Mouse (Mus musculus): ENCODE measurements around the gene Nelfb. TPM values are rescaled to one million over a fixed set of nuclear protein-coding genes. Genes with fewer than 3 reads are reported as not detected.
"Not testable (repeated sequence)": the region's sequence is repeated elsewhere in the genome, so short reads cannot be mapped to it uniquely, and the experiment has no call there.

Gene Nelfb
- 91.7 and 101 TPM in 2 replicates for polyA plus RNA-seq (2015; fragmentation: Nextera tagmentation; extraction: Ambion mirVana)

- peak; percentile 93 for ATAC-seq
- H3K27me3 ChIP-seq (replicated peaks; ENCODE audit: control insufficient read depth, insufficient read depth, low read length): 0 out of 2 replicates have a peak, but pooled peaks cover 4% of the 10 kb centered on the region
- WGBS: under 1% methylated on average over 44 of the region's 44 CpGs
Observed at GRCm38 (mm10) chr2:25211121-25211670, at the start of gene Nelfb. Nelfb (minus strand) TSS chr2:25211489.

GRCm38 (mm10) chr2:25258887-25259286 lies 47.6 kb upstream of the Nelfb start:
- no peaks in the 10 kb centered on the region for H3K36me3 ChIP-seq (ENCODE audit: control insufficient read depth, insufficient read depth)
- H3K4me3 ChIP-seq (replicated peaks; ENCODE audit: low read length): no peak overlapping the region
- WGBS: 50% methylated on average over 2 of the region's 2 CpGs
- H3K4me1 ChIP-seq (replicated peaks; ENCODE audit: control insufficient read depth, insufficient read depth, low read length): peaks cover 34% of the 10 kb centered on the region
- H3K9ac ChIP-seq (replicated peaks; ENCODE audit: low read depth, low read length): no peak overlapping the region
- no peaks in the 10 kb centered on the region; the same call in 1 of the 2 replicates for H3K27me3 ChIP-seq (replicated peaks; ENCODE audit: control insufficient read depth, insufficient read depth, low read length)
- H3K9me3 ChIP-seq (ENCODE audit: control insufficient read depth, low read length): no peaks in the 10 kb centered on the region
- H3K27ac ChIP-seq (ENCODE audit: low read length): no peak overlapping the region
- ATAC-seq: no peak
- no peak overlapping the region for H3K4me2 ChIP-seq (ENCODE audit: low read length)

More at GRCm38 (mm10) chr2:25211121-25211670, at the start of gene Nelfb:
- Histone ChIP-seq H3K27ac (ENCODE audit: low read length) (peak within 1 kb of the TSS; percentile 82), H3K4me3 (replicated peaks; ENCODE audit: low read length) (peak within 1 kb of the TSS; percentile 88), H3K9ac (replicated peaks; ENCODE audit: low read depth, low read length) (peak within 1 kb of the TSS; percentile 95), H3K9me3 (ENCODE audit: control insufficient read depth, low read length) (no peaks in the 10 kb centered on the region), H3K4me1 (replicated peaks; ENCODE audit: control insufficient read depth, insufficient read depth, low read length) (peaks cover 15% of the 10 kb centered on the region), H3K4me2 (ENCODE audit: low read length) (peak within 1 kb of the TSS; percentile 76), H3K36me3 (ENCODE audit: control insufficient read depth, insufficient read depth) (no peaks in the 10 kb centered on the region)

GRCm38 (mm10) chr2:25257250-25257649 lies 46.0 kb upstream of the Nelfb start:
- 87% methylated on average over 5 of the region's 5 CpGs for WGBS
- not testable (repeated sequence) for H3K36me3 ChIP-seq (ENCODE audit: control insufficient read depth, insufficient read depth); H3K27me3 ChIP-seq (replicated peaks; ENCODE audit: control insufficient read depth, insufficient read depth, low read length); H3K9ac ChIP-seq (replicated peaks; ENCODE audit: low read depth, low read length); H3K4me2 ChIP-seq (ENCODE audit: low read length); H3K27ac ChIP-seq (ENCODE audit: low read length); H3K4me3 ChIP-seq (replicated peaks; ENCODE audit: low read length); ATAC-seq; H3K9me3 ChIP-seq (ENCODE audit: control insufficient read depth, low read length)
- peaks cover 24% of the 10 kb centered on the region for H3K4me1 ChIP-seq (replicated peaks; ENCODE audit: control insufficient read depth, insufficient read depth, low read length)

- not testable (repeated sequence) for H3K27ac ChIP-seq (ENCODE audit: low read length); ATAC-seq; H3K27me3 ChIP-seq (replicated peaks; ENCODE audit: control insufficient read depth, insufficient read depth, low read length); H3K9me3 ChIP-seq (ENCODE audit: control insufficient read depth, low read length); H3K36me3 ChIP-seq (ENCODE audit: control insufficient read depth, insufficient read depth)
- WGBS: 60% methylated on average over 11 of the region's 12 CpGs
- H3K4me2 ChIP-seq (ENCODE audit: low read length): peak overlapping the region; percentile 95
- H3K4me1 ChIP-seq (replicated peaks; ENCODE audit: control insufficient read depth, insufficient read depth, low read length): peaks cover 21% of the 10 kb centered on the region
- peak overlapping the region; percentile 91 for H3K9ac ChIP-seq (replicated peaks; ENCODE audit: low read depth, low read length)
- H3K4me3 ChIP-seq (replicated peaks; ENCODE audit: low read length): peak overlapping the region; percentile 97
Observed at GRCm38 (mm10) chr2:25256443-25257109, 45.3 kb upstream of the Nelfb start.

- Histone ChIP-seq H3K4me1 (replicated peaks; ENCODE audit: control insufficient read depth, insufficient read depth, low read length) (peaks cover 21% of the 10 kb centered on the region), H3K9ac (replicated peaks; ENCODE audit: low read depth, low read length) (peak within 1 kb of the TSS; percentile 91), H3K27ac (ENCODE audit: low read length) (peak within 1 kb of the TSS; percentile 81), H3K36me3 (ENCODE audit: control insufficient read depth, insufficient read depth) (0 out of 2 replicates have a peak, but pooled peaks cover 3% of the 10 kb centered on the region), H3K4me3 (replicated peaks; ENCODE audit: low read length) (peak within 1 kb of the TSS; percentile 97), H3K9me3 (ENCODE audit: control insufficient read depth, low read length) (no peaks in the 10 kb centered on the region), H3K27me3 (replicated peaks; ENCODE audit: control insufficient read depth, insufficient read depth, low read length) (no peaks in the 10 kb centered on the region), H3K4me2 (ENCODE audit: low read length) (peak within 1 kb of the TSS; percentile 95)
- WGBS: under 1% methylated on average over 39 of the region's 39 CpGs
- peak; percentile 92 for ATAC-seq
Observed at GRCm38 (mm10) chr2:25255284-25255779, 44.0 kb upstream of the Nelfb start, which contains the start of gene Tmem203. Tmem203 (plus strand) TSS chr2:25255439.

- WGBS: 85% methylated on average over 1 of the region's 1 CpGs
- H3K4me2 ChIP-seq (ENCODE audit: low read length): no peak overlapping the region
- peaks cover 21% of the 10 kb centered on the region for H3K4me1 ChIP-seq (replicated peaks; ENCODE audit: control insufficient read depth, insufficient read depth, low read length)
- H3K27me3 ChIP-seq (replicated peaks; ENCODE audit: control insufficient read depth, insufficient read depth, low read length): no peaks in the 10 kb centered on the region
- H3K9me3 ChIP-seq (ENCODE audit: control insufficient read depth, low read length): no peaks in the 10 kb centered on the region
- H3K36me3 ChIP-seq (ENCODE audit: control insufficient read depth, insufficient read depth): 0 out of 2 replicates have a peak, but pooled peaks cover 3% of the 10 kb centered on the region
- no peak overlapping the region for H3K27ac ChIP-seq (ENCODE audit: low read length)
- no peak for ATAC-seq
- no peak overlapping the region for H3K4me3 ChIP-seq (replicated peaks; ENCODE audit: low read length)
- no peak overlapping the region for H3K9ac ChIP-seq (replicated peaks; ENCODE audit: low read depth, low read length)
Observed at GRCm38 (mm10) chr2:25252331-25252730, 41.0 kb upstream of the Nelfb start.

- Histone ChIP-seq H3K27ac (ENCODE audit: low read length) (no peak within 1 kb of the TSS), H3K9me3 (ENCODE audit: control insufficient read depth, low read length) (no peaks in the 10 kb centered on the region), H3K4me2 (ENCODE audit: low read length) (no peak within 1 kb of the TSS), H3K36me3 (ENCODE audit: control insufficient read depth, insufficient read depth) (0 out of 2 replicates have a peak, but pooled peaks cover under 1% of the 10 kb centered on the region), H3K4me3 (replicated peaks; ENCODE audit: low read length) (no peak within 1 kb of the TSS), H3K4me1 (replicated peaks; ENCODE audit: control insufficient read depth, insufficient read depth, low read length) (peaks cover 17% of the 10 kb centered on the region), H3K27me3 (replicated peaks; ENCODE audit: control insufficient read depth, insufficient read depth, low read length) (no peaks in the 10 kb centered on the region), H3K9ac (replicated peaks; ENCODE audit: low read depth, low read length) (no peak within 1 kb of the TSS)
- ATAC-seq: no peak
- 94% methylated on average over 10 of the region's 10 CpGs for WGBS
Observed at GRCm38 (mm10) chr2:25246183-25247072, 35.1 kb upstream of the Nelfb start, which contains the start of gene AL732309.1. AL732309.1 (minus strand) TSS chr2:25246863.

- no peaks in the 10 kb centered on the region for H3K36me3 ChIP-seq (ENCODE audit: control insufficient read depth, insufficient read depth)
- H3K9ac ChIP-seq (replicated peaks; ENCODE audit: low read depth, low read length): no peak overlapping the region
- H3K4me3 ChIP-seq (replicated peaks; ENCODE audit: low read length): no peak overlapping the region
- H3K4me1 ChIP-seq (replicated peaks; ENCODE audit: control insufficient read depth, insufficient read depth, low read length): peaks cover 30% of the 10 kb centered on the region
- no peak for ATAC-seq
- no peaks in the 10 kb centered on the region for H3K9me3 ChIP-seq (ENCODE audit: control insufficient read depth, low read length)
- 89% methylated on average over 4 of the region's 4 CpGs for WGBS
- H3K27ac ChIP-seq (ENCODE audit: low read length): no peak overlapping the region
- no peak overlapping the region for H3K4me2 ChIP-seq (ENCODE audit: low read length)
- H3K27me3 ChIP-seq (replicated peaks; ENCODE audit: control insufficient read depth, insufficient read depth, low read length): no peaks in the 10 kb centered on the region
Observed at GRCm38 (mm10) chr2:25244144-25244543, 32.9 kb upstream of the Nelfb start.
